Mouse (Mus musculus) CH12.LX (cell line): Measurements from ENCODE around the gene Dnaaf3. TPM values are rescaled to one million over a fixed set of nuclear protein-coding genes. Genes with fewer than 3 reads are reported as not detected.
A peak's percentile ranks its signal among the peaks of the same experiment; 100 is the strongest.

Experiments used
- DNase-seq: peaks from one replicate; pipeline ENCODE4 v3.0.0-alpha.2; 2013; ENCODE audit errors: extremely low read depth
- H3K27ac ChIP-seq: 2 replicates; pipeline ENCODE4 v1.5.1; 2012; ENCODE audit warnings: low read depth, mild to moderate bottlenecking, control low read depth, moderate library complexity; ENCODE audit not compliant: insufficient read depth
- H3K27me3 ChIP-seq: replicated peaks from 2 replicates; pipeline ENCODE3; 2012; ENCODE audit warnings: inconsistent platforms
- H3K36me3 ChIP-seq, 2 experiments: replicated peaks in 1 of 2; 2 replicates each; pipeline versions ENCODE3 to v1.6.1; 2012; ENCODE audit warnings: inconsistent platforms in 1 of 2, low read length in 1 of 2, mild to moderate bottlenecking in 1 of 2, mixed read lengths in 1 of 2, moderate library complexity in 1 of 2; ENCODE audit not compliant: control insufficient read depth in 1 of 2, insufficient read depth in 1 of 2
- H3K4me1 ChIP-seq, 2 experiments: 2 replicates each; pipeline ENCODE4 v1.6.1; 2012; ENCODE audit warnings: inconsistent platforms in 1 of 2, moderate library complexity in 1 of 2; ENCODE audit not compliant: insufficient read depth in 2 of 2, control insufficient read depth in 1 of 2
- H3K4me2 ChIP-seq: 2 replicates; pipeline ENCODE4 v1.6.1; 2012; ENCODE audit warnings: low read depth, mild to moderate bottlenecking, control low read depth; ENCODE audit not compliant: poor library complexity, insufficient read depth, severe bottlenecking
- H3K4me3 ChIP-seq, 3 experiments: fragments of 150-350 bp in 1 of 3; sonication (generic) in 1 of 3; replicated peaks in 1 of 3; 2 replicates each; pipeline versions ENCODE3 to v1.5.1; 2011 to 2012; ENCODE audit warnings: low read depth in 2 of 3, low read length in 2 of 3, mild to moderate bottlenecking in 2 of 3, moderate library complexity in 2 of 3, control low read depth in 1 of 3, improper control_type of control experiment in 1 of 3, inconsistent platforms in 1 of 3, mixed read lengths in 1 of 3; ENCODE audit not compliant: poor library complexity in 1 of 3
- H3K79me2 ChIP-seq: replicated peaks from 2 replicates; pipeline ENCODE4 v1.6.1; 2012; ENCODE audit warnings: mild to moderate bottlenecking, moderate library complexity; ENCODE audit not compliant: control insufficient read depth, poor library complexity, insufficient read depth, severe bottlenecking; ENCODE audit errors: extremely low read depth
- H3K9ac ChIP-seq: 2 replicates; pipeline ENCODE4 v1.6.1; 2012; ENCODE audit warnings: low read depth, mild to moderate bottlenecking, control low read depth, moderate library complexity; ENCODE audit not compliant: insufficient read depth
- H3K9me3 ChIP-seq: replicated peaks from 2 replicates; pipeline ENCODE3; 2012; ENCODE audit warnings: low read length, inconsistent platforms, mixed read lengths
- BHLHE40 ChIP-seq: IDR thresholded peaks from 2 replicates; pipeline ENCODE4 v1.6.1; 2011; ENCODE audit warnings: mild to moderate bottlenecking, low read depth, low read length, improper control_type of control experiment
- CHD1 ChIP-seq: IDR thresholded peaks from 2 replicates; pipeline ENCODE4 v1.6.1; 2012; ENCODE audit warnings: low read depth, low read length, improper control_type of control experiment, inconsistent platforms
- CHD2 ChIP-seq: IDR thresholded peaks from 2 replicates; pipeline ENCODE4 v1.6.1; 2011; ENCODE audit warnings: low read length, improper control_type of control experiment
- CTCF ChIP-seq, 2 experiments: IDR thresholded peaks in 1 of 2; conservative IDR thresholded peaks in 1 of 2; 2 replicates each; pipeline ENCODE4 v1.5.1; 2011 to 2012; ENCODE audit warnings: low read depth in 2 of 2, low read length in 2 of 2, improper control_type of control experiment in 1 of 2, inconsistent platforms in 1 of 2, mild to moderate bottlenecking in 1 of 2, moderate library complexity in 1 of 2
- E2F4 ChIP-seq: IDR thresholded peaks from 2 replicates; pipeline ENCODE4 v1.6.1; 2011; ENCODE audit warnings: low read depth, low read length, improper control_type of control experiment; ENCODE audit not compliant: insufficient replicate concordance
- ELF1 ChIP-seq: IDR thresholded peaks from 2 replicates; pipeline ENCODE4 v1.6.1; 2014; ENCODE audit warnings: low read depth, mild to moderate bottlenecking, inconsistent platforms, low read length, improper control_type of control experiment
- EP300 ChIP-seq: IDR thresholded peaks from 2 replicates; pipeline ENCODE4 v1.6.1; 2011; ENCODE audit warnings: low read length, improper control_type of control experiment
- ETS1 ChIP-seq: conservative IDR thresholded peaks from 2 replicates; pipeline ENCODE4 v1.6.1; 2012; ENCODE audit warnings: low read depth, mild to moderate bottlenecking, inconsistent platforms, low read length, improper control_type of control experiment, moderate library complexity
- GABPA ChIP-seq: IDR thresholded peaks from 2 replicates; pipeline ENCODE4 v1.6.1; 2012; ENCODE audit warnings: low read depth, low read length, improper control_type of control experiment, inconsistent platforms; ENCODE audit not compliant: insufficient replicate concordance
- HCFC1 ChIP-seq: IDR thresholded peaks from 2 replicates; pipeline ENCODE4 v1.6.1; 2012; ENCODE audit warnings: low read depth, mild to moderate bottlenecking, inconsistent platforms, low read length, improper control_type of control experiment
- IRF4 ChIP-seq: IDR thresholded peaks from 2 replicates; pipeline ENCODE4 v1.6.1; 2014; ENCODE audit warnings: low read depth, mild to moderate bottlenecking, inconsistent platforms, low read length, improper control_type of control experiment
- JUN ChIP-seq: IDR thresholded peaks from 2 replicates; pipeline ENCODE4 v1.6.1; 2011; ENCODE audit warnings: low read depth, mild to moderate bottlenecking, low read length, improper control_type of control experiment, moderate library complexity; ENCODE audit not compliant: insufficient read depth
- JUND ChIP-seq: conservative IDR thresholded peaks from 2 replicates; pipeline ENCODE4 v1.6.1; 2011; ENCODE audit warnings: low read depth, low read length, improper control_type of control experiment
- KAT2A ChIP-seq: IDR thresholded peaks from 2 replicates; pipeline ENCODE4 v1.6.1; 2012; ENCODE audit warnings: low read length, improper control_type of control experiment, inconsistent platforms; ENCODE audit not compliant: insufficient replicate concordance
- MAFK ChIP-seq: IDR thresholded peaks from 2 replicates; pipeline ENCODE4 v1.6.1; 2011; ENCODE audit warnings: low read length, improper control_type of control experiment; ENCODE audit not compliant: insufficient replicate concordance
- MAX ChIP-seq: IDR thresholded peaks from 2 replicates; pipeline ENCODE4 v1.6.1; 2011; ENCODE audit warnings: low read length, improper control_type of control experiment
- MAZ ChIP-seq: IDR thresholded peaks from 2 replicates; pipeline ENCODE4 v1.6.1; 2012; ENCODE audit warnings: low read depth, mild to moderate bottlenecking, inconsistent platforms, low read length, improper control_type of control experiment, moderate library complexity
- MEF2A ChIP-seq: IDR thresholded peaks from 2 replicates; pipeline ENCODE4 v1.6.1; 2014; ENCODE audit warnings: low read depth, mild to moderate bottlenecking, inconsistent platforms, low read length, improper control_type of control experiment, borderline replicate concordance
- MXI1 ChIP-seq: IDR thresholded peaks from 2 replicates; pipeline ENCODE4 v1.6.1; 2011; ENCODE audit warnings: mild to moderate bottlenecking, low read depth, low read length, improper control_type of control experiment
- MYC ChIP-seq: IDR thresholded peaks from 2 replicates; pipeline ENCODE4 v1.6.1; 2011; ENCODE audit warnings: low read depth, mild to moderate bottlenecking, improper control_type of control experiment, low read length
- NELFE ChIP-seq: IDR thresholded peaks from 2 replicates; pipeline ENCODE4 v1.6.1; 2011; ENCODE audit warnings: low read depth, low read length, improper control_type of control experiment
- NRF1 ChIP-seq: IDR thresholded peaks from 2 replicates; pipeline ENCODE4 v1.6.1; 2014; ENCODE audit warnings: low read depth, mild to moderate bottlenecking, inconsistent platforms, low read length, improper control_type of control experiment, moderate library complexity
- PAX5 ChIP-seq: IDR thresholded peaks from 2 replicates; pipeline ENCODE4 v1.6.1; 2012; ENCODE audit warnings: low read length, inconsistent platforms, mixed read lengths
- POLR2A ChIP-seq: IDR thresholded peaks from 2 replicates; pipeline ENCODE4 v1.6.1; 2011; ENCODE audit warnings: low read depth, mild to moderate bottlenecking, improper control_type of control experiment, low read length
- POLR2AphosphoS2 ChIP-seq: IDR thresholded peaks from 2 replicates; pipeline ENCODE4 v1.6.1; 2011; ENCODE audit warnings: low read depth, low read length, improper control_type of control experiment
- RAD21 ChIP-seq: IDR thresholded peaks from 2 replicates; pipeline ENCODE4 v1.6.1; 2011; ENCODE audit warnings: low read depth, mild to moderate bottlenecking, low read length, improper control_type of control experiment, moderate library complexity
- RCOR1 ChIP-seq: conservative IDR thresholded peaks from 2 replicates; pipeline ENCODE4 v1.6.1; 2012; ENCODE audit warnings: low read depth, mild to moderate bottlenecking, inconsistent platforms, low read length, improper control_type of control experiment
- SIN3A ChIP-seq: IDR thresholded peaks from 2 replicates; pipeline ENCODE4 v1.6.1; 2012; ENCODE audit warnings: low read length, improper control_type of control experiment, inconsistent platforms
- SMC3 ChIP-seq: IDR thresholded peaks from 2 replicates; pipeline ENCODE4 v1.6.1; 2011; ENCODE audit warnings: low read depth, low read length, improper control_type of control experiment
- TBP ChIP-seq: conservative IDR thresholded peaks from 2 replicates; pipeline ENCODE4 v1.6.1; 2011; ENCODE audit warnings: low read depth, low read length, improper control_type of control experiment
- TCF12 ChIP-seq: IDR thresholded peaks from 2 replicates; pipeline ENCODE4 v1.6.1; 2014; ENCODE audit warnings: low read depth, mild to moderate bottlenecking, inconsistent platforms, low read length, improper control_type of control experiment
- UBTF ChIP-seq: IDR thresholded peaks from 2 replicates; pipeline ENCODE4 v1.6.1; 2012; ENCODE audit warnings: low read depth, mild to moderate bottlenecking, inconsistent platforms, low read length, improper control_type of control experiment, moderate library complexity
- USF1 ChIP-seq: IDR thresholded peaks from 2 replicates; pipeline ENCODE4 v1.6.1; 2014; ENCODE audit warnings: low read depth, mild to moderate bottlenecking, inconsistent platforms, low read length, improper control_type of control experiment
- USF2 ChIP-seq: conservative IDR thresholded peaks from 2 replicates; pipeline ENCODE4 v1.6.1; 2011; ENCODE audit warnings: low read depth, low read length, improper control_type of control experiment
- ZC3H11A ChIP-seq: IDR thresholded peaks from 2 replicates; pipeline ENCODE4 v1.6.1; 2012; ENCODE audit warnings: low read depth, mild to moderate bottlenecking, inconsistent platforms, low read length, improper control_type of control experiment
- ZKSCAN1 ChIP-seq: IDR thresholded peaks from 2 replicates; pipeline ENCODE4 v1.6.1; 2012; ENCODE audit warnings: low read depth, inconsistent platforms, low read length, improper control_type of control experiment, borderline replicate concordance
- ZMIZ1 ChIP-seq: IDR thresholded peaks from 2 replicates; pipeline ENCODE4 v1.6.1; 2012; ENCODE audit warnings: low read depth, mild to moderate bottlenecking, inconsistent platforms, low read length, improper control_type of control experiment
- ZNF384 ChIP-seq: IDR thresholded peaks from 2 replicates; pipeline ENCODE4 v1.6.1; 2012; ENCODE audit warnings: low read depth, low read length, improper control_type of control experiment, inconsistent platforms
- dilution Hi-C: fragments of 300-500 bp; cut with MboI; formaldehyde crosslinking; loops from 2 replicates; pipeline ENCODE4 v1.14.3; 2020; ENCODE audit warnings: low sequenced_read_pairs; ENCODE audit not compliant: extremely low pct_unique_long_range_greater_than_20kb, extremely low pct_ligation_motif_present
- in situ Hi-C: fragments of 300-500 bp; cut with MboI; formaldehyde crosslinking; loops from 3 replicates; pipeline ENCODE4 v1.14.3; 2019; ENCODE audit warnings: low sequenced_read_pairs, low pct_ligation_motif_present, low pct_unique_long_range_greater_than_20kb, mixed read lengths
- polyA plus RNA-seq: library from polyadenylated mRNA; unstranded; fragments of >175 nt; gene quantifications from 2 replicates; pipeline ENCODE4 v1.2.1, GENCODE M21; 2012; ENCODE audit warnings: low read depth; ENCODE audit not compliant: insufficient read length
- total RNA-seq, 2 experiments: library from RNA; depleted of rRNA; stranded (reverse); fragments of 300-350 nt in 1 of 2; fragments of >200 nt in 1 of 2; gene quantifications; 2 replicates each; pipeline ENCODE4 v1.2.3; 2012 to 2014

Gene Dnaaf3
- total and polyA plus RNA-seq, 3 experiments: 0.16 to 0.83 (median 0.59) TPM

DNA sequence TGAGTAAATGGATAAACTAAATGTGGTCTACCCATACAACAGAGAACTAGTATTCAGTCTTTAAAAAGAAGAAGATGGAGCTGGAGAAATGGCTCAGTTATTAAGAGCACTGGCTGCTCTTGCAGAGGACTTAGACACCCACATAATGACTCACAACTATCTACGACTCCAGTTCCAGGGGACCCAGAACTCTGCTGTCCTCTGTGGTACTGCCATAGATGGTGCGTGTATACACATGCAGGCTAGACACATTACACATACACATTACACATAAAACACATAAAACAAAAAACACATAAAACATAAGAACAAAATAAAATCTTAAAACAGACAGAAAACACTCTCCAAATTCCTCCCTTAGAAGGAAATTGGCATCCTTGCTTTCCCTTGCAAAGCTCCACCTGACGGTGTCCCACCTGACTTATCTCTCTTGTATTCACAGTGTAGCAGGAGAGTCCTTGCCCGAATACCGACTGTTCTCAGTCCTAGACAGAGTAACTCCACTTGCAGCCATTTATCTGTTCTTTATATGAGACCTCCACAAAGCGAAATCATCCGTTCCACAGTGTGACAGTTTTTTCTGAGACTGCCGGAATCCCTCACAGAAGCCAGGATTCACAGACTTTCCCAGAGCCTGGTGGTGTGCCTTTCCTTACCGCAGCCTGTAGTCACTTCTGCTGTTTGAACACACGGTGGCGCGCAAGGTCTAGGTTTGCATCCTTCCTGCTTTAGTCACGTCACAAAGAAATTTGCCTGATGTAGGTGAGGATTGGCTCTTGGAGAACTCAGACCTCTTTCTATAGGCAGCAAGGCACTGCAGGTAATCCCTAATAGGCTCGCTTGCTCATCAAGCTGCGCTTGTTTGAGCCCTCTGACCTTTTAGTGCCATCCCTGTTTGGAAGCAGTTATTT lies 24.3 kb upstream of the Dnaaf3 start:
- Histone ChIP-seq H3K36me3 (no peaks in the 10 kb centered on the region), H3K27me3 (peaks cover 41% of the 10 kb centered on the region), H3K4me2 (peak overlapping the region; percentile 39; the same call in 1 of the 2 replicates), H3K79me2 (no peaks in the 10 kb centered on the region), H3K27ac (no peak overlapping the region), H3K9me3 (no peaks in the 10 kb centered on the region), H3K4me1 (no peaks in the 10 kb centered on the region), H3K4me3 (no peak overlapping the region), H3K9ac (no peak overlapping the region)
- no peak for TF ChIP-seq ZMIZ1
- TF ChIP-seq CHD2: no peak
- TF ChIP-seq BHLHE40: no peak
- peak; percentile 99 for TF ChIP-seq RAD21
- TF ChIP-seq ZC3H11A: peak; percentile 66
- no peak for TF ChIP-seq TBP
- TF ChIP-seq RCOR1: no peak
- no peak for TF ChIP-seq UBTF
- no peak for TF ChIP-seq USF2
- no peak for TF ChIP-seq MYC
- no peak for TF ChIP-seq JUN
- TF ChIP-seq ZNF384: no peak
- TF ChIP-seq SMC3: peak; percentile 91
- TF ChIP-seq TCF12: 0 out of 2 replicates have a peak, but pooled peaks have one; percentile 20
- TF ChIP-seq NRF1: no peak
- TF ChIP-seq CHD1: no peak
- TF ChIP-seq MAFK: no peak
- TF ChIP-seq SIN3A: no peak
- no peak for TF ChIP-seq MAX
- TF ChIP-seq POLR2AphosphoS2: no peak
- TF ChIP-seq ETS1: no peak
- TF ChIP-seq JUND: no peak
- TF ChIP-seq USF1: no peak
- no peak for TF ChIP-seq MEF2A
- no peak for TF ChIP-seq KAT2A
- no peak for TF ChIP-seq MAZ
- TF ChIP-seq HCFC1: no peak
- peak; percentile 48; the same call in 1 of the 2 replicates for TF ChIP-seq ELF1
- no peak for TF ChIP-seq POLR2A
- no peak for TF ChIP-seq ZKSCAN1
- TF ChIP-seq EP300: no peak
- TF ChIP-seq E2F4: no peak
- TF ChIP-seq MXI1: no peak
- TF ChIP-seq CTCF (conservative IDR thresholded peaks at IDR 0.05 in 1 of 2, IDR thresholded peaks at IDR 0.05 in 1 of 2; ENCODE audit: low read depth in 2 of 2, low read length in 2 of 2): peak; percentile 59 to 97
- TF ChIP-seq PAX5: no peak
- TF ChIP-seq NELFE: no peak; the same call in 1 of the 2 replicates
- peak; percentile 32; the same call in 1 of the 2 replicates for TF ChIP-seq IRF4
- TF ChIP-seq GABPA: no peak
- peak; percentile 91 for DNase-seq
- in situ Hi-C loops: no loop called here
- dilution Hi-C loops: no loop called here
